Mouse (Mus musculus) adrenal gland, postnatal 14 days (tissue): ENCODE results near the gene Adnp. TPM values are rescaled to one million over a fixed set of nuclear protein-coding genes. Genes with fewer than 3 reads are reported as not detected.

Experiments used
- DNase-seq: peaks from one replicate; pipeline ENCODE4 v3.0.0; 2021; ENCODE audit warnings: mixed read lengths
- long read RNA-seq, 2 experiments: library from polyadenylated mRNA; stranded (forward); transcript quantifications; one replicate each; pipeline ENCODE4 v2.0.0; 2021
- total RNA-seq: library from RNA; stranded (reverse); gene quantifications from 2 replicates; pipeline ENCODE4 v1.2.3, GENCODE M21; 2021

Gene Adnp
- total RNA-seq = 48.9 and 51.8 TPM in 2 replicates
- long read RNA-seq, experiment 1, full-length matches to known transcripts = 1 of 3 reads
- long read RNA-seq, experiment 1, partial matches to known transcripts = 0 of 3 reads
- long read RNA-seq, experiment 1, other reads (novel, unspliced or antisense) = 2 of 3 reads
- long read RNA-seq, experiment 2, full-length matches to known transcripts = 1 of 2 reads
- long read RNA-seq, experiment 2, partial matches to known transcripts = 0 of 2 reads
- long read RNA-seq, experiment 2, other reads (novel, unspliced or antisense) = 1 of 2 reads

- peak; percentile 99 for DNase-seq
Measured at GRCm38 (mm10) chr2:168206725-168207644, at the start of gene Adnp. TSS of gene Adnp (minus strand) at chr2:168207112.

DNA sequence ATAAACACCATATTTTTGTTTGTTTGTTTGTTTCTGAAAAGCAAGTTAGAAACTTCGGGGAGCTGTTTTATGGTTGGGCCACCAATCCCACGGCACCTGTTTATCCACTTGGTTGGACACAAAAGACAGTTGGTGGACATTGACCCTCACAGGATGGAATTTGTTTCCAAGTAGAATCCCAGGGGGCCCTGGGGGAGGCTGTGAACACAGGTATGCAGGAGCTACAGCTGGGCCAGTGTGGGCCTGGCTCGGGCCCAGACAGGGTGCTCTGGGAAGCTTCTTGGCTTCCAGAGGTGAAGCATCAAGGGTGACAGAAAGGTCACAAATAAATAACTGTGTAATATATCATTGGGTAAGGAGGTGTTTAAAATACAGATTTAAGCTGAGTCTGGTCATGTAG is 49.6 kb upstream of the Adnp start:
- no peak for DNase-seq

- DNase-seq = no peak
Measured at GRCm38 (mm10) chr2:168253822-168254221, 46.9 kb upstream of the Adnp start.

GRCm38 (mm10) chr2:168252639-168253292 is 45.9 kb upstream of the Adnp start:
- peak; percentile 29 for DNase-seq

GRCm38 (mm10) chr2:168250270-168250669 is 43.4 kb upstream of the Adnp start:
- peak; percentile 89 for DNase-seq

GRCm38 (mm10) chr2:168248856-168249245 is 41.9 kb upstream of the Adnp start:
- peak; percentile 26 for DNase-seq

- DNase-seq = no peak
Measured at GRCm38 (mm10) chr2:168248167-168248855, 41.4 kb upstream of the Adnp start.

GRCm38 (mm10) chr2:168245571-168245970 is 38.7 kb upstream of the Adnp start:
- no peak for DNase-seq

GRCm38 (mm10) chr2:168243278-168243677 is 36.4 kb upstream of the Adnp start:
- DNase-seq = no peak

DNA sequence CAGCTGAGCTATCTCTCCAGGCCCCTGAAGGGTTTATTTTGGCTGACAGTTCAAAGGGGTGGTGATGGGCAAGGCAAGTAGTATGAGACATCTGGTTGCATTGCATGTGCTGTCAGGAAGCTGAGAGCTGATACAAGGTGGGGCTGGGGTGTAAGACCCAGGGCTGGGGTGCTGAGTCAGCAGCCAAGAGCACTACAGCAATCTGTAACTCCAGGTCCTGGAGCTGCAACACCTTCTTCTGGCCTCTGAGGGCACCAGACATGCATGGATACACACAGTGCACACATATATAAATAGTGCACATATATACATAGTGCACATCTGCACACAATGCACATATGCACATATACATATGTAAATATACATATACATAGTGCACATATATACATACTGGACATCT is 35.9 kb upstream of the Adnp start:
- DNase-seq = no peak

DNA sequence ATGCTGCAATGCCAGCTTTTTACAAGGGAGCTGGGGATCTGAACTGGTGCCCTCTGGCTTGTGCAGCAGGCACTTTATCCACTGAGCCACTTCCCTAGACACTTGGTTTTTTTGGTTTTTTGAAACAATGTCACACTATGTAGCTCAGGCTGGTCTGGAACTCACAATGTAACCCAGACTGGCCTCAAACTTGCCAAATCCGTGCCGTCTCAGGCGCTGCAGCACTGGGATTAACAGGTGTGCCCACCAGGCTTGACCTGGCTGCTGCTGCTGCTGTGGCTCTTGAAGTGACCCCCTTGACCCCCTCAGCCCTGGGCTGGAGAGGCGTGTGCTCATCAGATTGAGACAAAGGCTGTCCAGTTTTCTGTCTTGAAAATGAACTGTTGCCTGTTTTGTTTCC is 31.4 kb upstream of the Adnp start:
- no peak for DNase-seq

GRCm38 (mm10) chr2:168233286-168233685 is 26.4 kb upstream of the Adnp start:
- no peak for DNase-seq

GRCm38 (mm10) chr2:168231471-168231829 is 24.5 kb upstream of the Adnp start:
- no peak for DNase-seq

DNA sequence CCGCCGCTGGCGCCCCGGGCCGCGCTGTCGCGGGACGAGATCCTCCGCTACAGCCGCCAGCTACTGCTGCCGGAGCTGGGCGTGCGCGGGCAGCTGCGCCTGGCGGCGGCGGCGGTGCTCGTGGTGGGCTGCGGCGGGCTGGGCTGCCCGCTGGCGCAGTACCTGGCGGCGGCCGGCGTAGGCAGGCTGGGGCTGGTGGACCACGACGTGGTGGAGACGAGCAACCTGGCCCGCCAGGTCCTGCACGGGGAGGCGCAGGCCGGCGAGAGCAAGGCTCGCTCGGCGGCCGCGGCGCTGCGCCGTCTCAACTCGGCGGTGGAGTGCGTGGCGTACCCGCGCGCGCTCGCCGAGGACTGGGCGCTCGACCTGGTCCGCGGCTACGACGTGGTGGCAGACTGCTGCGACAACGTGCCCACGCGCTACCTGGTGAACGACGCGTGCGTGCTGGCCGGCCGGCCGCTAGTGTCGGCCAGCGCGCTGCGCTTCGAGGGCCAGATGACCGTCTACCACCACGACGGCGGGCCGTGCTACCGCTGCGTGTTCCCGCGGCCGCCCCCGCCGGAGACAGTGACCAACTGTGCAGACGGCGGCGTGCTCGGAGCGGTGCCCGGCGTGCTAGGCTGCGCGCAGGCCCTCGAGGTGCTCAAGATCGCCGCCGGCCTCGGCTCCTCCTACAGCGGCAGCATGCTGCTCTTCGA is 24.0 kb upstream of the Adnp start:
- DNase-seq = peak; percentile 63

- DNase-seq = peak; percentile 92
Measured at GRCm38 (mm10) chr2:168230026-168230728, 23.3 kb upstream of the Adnp start, which contains the start of the genes Gm20716, Dpm1 and Mocs3. TSS of gene Gm20716 (minus strand) at chr2:168230364. TSS of gene Dpm1 (minus strand) at chr2:168230591. TSS of gene Mocs3 (plus strand) at chr2:168230622.

- peak; percentile 78 for DNase-seq
Measured at GRCm38 (mm10) chr2:168229116-168230025, 22.5 kb upstream of the Adnp start.

GRCm38 (mm10) chr2:168223326-168223725 is 16.4 kb upstream of the Adnp start:
- no peak for DNase-seq

GRCm38 (mm10) chr2:168213788-168214397 is 7.0 kb upstream of the Adnp start:
- no peak for DNase-seq

DNA sequence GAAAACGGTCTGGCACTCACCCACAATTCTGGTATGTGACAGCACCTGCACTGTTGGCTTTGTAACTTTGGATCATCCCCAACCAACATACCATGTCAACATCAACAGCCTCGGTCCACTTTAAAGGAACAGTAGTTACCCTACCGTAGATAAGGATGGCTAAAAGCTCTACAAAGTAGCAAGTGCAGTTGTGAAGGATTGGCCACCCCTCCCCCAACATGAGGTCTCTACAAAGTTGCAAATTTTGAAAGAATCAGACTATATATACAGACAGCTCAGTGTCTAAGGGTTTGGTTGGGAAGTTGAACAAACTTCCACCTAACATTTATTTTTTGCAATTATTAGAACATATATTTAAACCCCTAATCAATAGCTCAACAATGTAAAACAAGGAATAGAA is 971 bp upstream of the Adnp start:
- DNase-seq = no peak
